Mouse (Mus musculus) intestine, embryonic 14.5 days (tissue): ENCODE data around the gene Hoxc13. TPM values are rescaled to one million over a fixed set of nuclear protein-coding genes. Genes with fewer than 3 reads are reported as not detected.

ENCODE experiments used
- ATAC-seq: fragments of 200-750 bp; cut with Nextera tagmentation; replicated peaks from 2 replicates; pipeline ENCODE4 v1.8.0; 2017; ENCODE audit warnings: low read depth, moderate number of reproducible peaks, moderate TSS enrichment, moderate library complexity; ENCODE audit not compliant: low FRiP score, low TSS enrichment
- DNase-seq: peaks from one replicate; pipeline ENCODE4 v3.0.0-alpha.2; 2018; ENCODE audit warnings: low spot score
- H3K27ac ChIP-seq: fragments of 300-500 bp; sonication (generic); 2 replicates; pipeline ENCODE4 v1.5.1; 2014; ENCODE audit warnings: low read depth, mild to moderate bottlenecking, control low read depth
- H3K27me3 ChIP-seq: fragments of 300-500 bp; sonication (generic); replicated peaks from 2 replicates; pipeline ENCODE4 v1.6.1; 2014; ENCODE audit warnings: low read length, control low read depth; ENCODE audit not compliant: control insufficient read depth, insufficient read depth
- H3K36me3 ChIP-seq: fragments of 300-500 bp; sonication (generic); 2 replicates; pipeline ENCODE4 v1.6.1; 2014; ENCODE audit warnings: low read length, control low read depth; ENCODE audit not compliant: control insufficient read depth, insufficient read depth
- H3K4me1 ChIP-seq: fragments of 300-500 bp; sonication (generic); replicated peaks from 2 replicates; pipeline ENCODE4 v1.6.1; 2014; ENCODE audit warnings: low read length, control low read depth, mixed read lengths; ENCODE audit not compliant: control insufficient read depth, insufficient read depth
- H3K4me2 ChIP-seq: fragments of 300-500 bp; sonication (generic); 2 replicates; pipeline ENCODE4 v1.6.1; 2014; ENCODE audit warnings: low read length
- H3K4me3 ChIP-seq: fragments of 300-500 bp; sonication (generic); 2 replicates; pipeline ENCODE4 v1.5.1; 2014; ENCODE audit warnings: low read depth, low read length, control low read depth, mixed read lengths
- H3K9ac ChIP-seq: fragments of 300-500 bp; sonication (generic); 2 replicates; pipeline ENCODE4 v1.6.1; 2014; ENCODE audit warnings: mild to moderate bottlenecking, low read length
- H3K9me3 ChIP-seq: fragments of 300-500 bp; sonication (generic); 2 replicates; pipeline ENCODE4 v1.6.1; 2016; ENCODE audit warnings: low read length, control low read depth; ENCODE audit not compliant: control insufficient read depth
- WGBS: fragments of 180-500 bp; shearing (Covaris S2); extraction: QIAGEN DNeasy Blood & Tissue Kit; methylation state at CpG from one replicate; pipeline ENCODE4 v1.1.7; 2014; 5-methylcytosine and 5-hydroxymethylcytosine counted together
- polyA plus RNA-seq: library from polyadenylated mRNA; unstranded; fragments of >200 nt; fragmentation: Nextera tagmentation; extraction: Ambion mirVana; gene quantifications from 2 replicates; pipeline ENCODE4 v1.2.1, GENCODE M21; 2014

Hoxc13 gene
- polyA plus RNA-seq, 1 experiment from 2014 or later, result not detected

- DNase-seq, result no peak
- Histone ChIP-seq H3K9ac (no peak overlapping the region), H3K4me3 (no peak overlapping the region), H3K36me3 (no peaks in the 10 kb centered on the region), H3K9me3 (no peaks in the 10 kb centered on the region), H3K27ac (no peak overlapping the region), H3K4me2 (no peak overlapping the region), H3K27me3 (peaks cover 100% of the 10 kb centered on the region), H3K4me1 (no peaks in the 10 kb centered on the region)
- under 1% methylated on average over 23 of the region's 23 CpGs for WGBS
- no peak for ATAC-seq
Observed at GRCm38 (mm10) chr15:102931706-102932358, 10.9 kb downstream of the Hoxc13 start.

- Histone ChIP-seq H3K27ac (no peak overlapping the region), H3K4me1 (no peaks in the 10 kb centered on the region), H3K27me3 (peaks cover 100% of the 10 kb centered on the region), H3K9me3 (no peaks in the 10 kb centered on the region), H3K4me2 (no peak overlapping the region), H3K36me3 (no peaks in the 10 kb centered on the region), H3K4me3 (no peak overlapping the region), H3K9ac (no peak overlapping the region)
- ATAC-seq (no peak), DNase-seq (no peak)
- 2% methylated on average over 12 of the region's 12 CpGs for WGBS
Observed at GRCm38 (mm10) chr15:102934438-102934837, 13.5 kb downstream of the Hoxc13 start.

- H3K36me3 ChIP-seq, result no peaks in the 10 kb centered on the region
- H3K9ac ChIP-seq, result no peak overlapping the region
- H3K27ac ChIP-seq, result no peak overlapping the region
- H3K9me3 ChIP-seq, result no peaks in the 10 kb centered on the region
- no peaks in the 10 kb centered on the region for H3K4me1 ChIP-seq
- peaks cover 100% of the 10 kb centered on the region for H3K27me3 ChIP-seq
- ATAC-seq (no peak), DNase-seq (no peak)
- H3K4me3 ChIP-seq, result no peak overlapping the region
- no peak overlapping the region for H3K4me2 ChIP-seq
- 2% methylated on average over 27 of the region's 27 CpGs for WGBS
Observed at GRCm38 (mm10) chr15:102934897-102935296, 14.0 kb downstream of the Hoxc13 start.

GRCm38 (mm10) chr15:102936279-102936972, 15.5 kb downstream of the Hoxc13 start, which contains the start of gene Hoxc12:
Gene Hoxc12, plus strand, starts transcription at chr15:102936757.
- WGBS, result 2% methylated on average over 28 of the region's 31 CpGs
- no peak within 1 kb of the TSS for H3K27ac ChIP-seq
- peaks cover 100% of the 10 kb centered on the region for H3K27me3 ChIP-seq
- H3K4me2 ChIP-seq, result no peak within 1 kb of the TSS
- no peak within 1 kb of the TSS for H3K9ac ChIP-seq
- no peaks in the 10 kb centered on the region for H3K9me3 ChIP-seq
- DNase-seq (no peak), ATAC-seq (no peak)
- no peak within 1 kb of the TSS for H3K4me3 ChIP-seq
- no peaks in the 10 kb centered on the region for H3K36me3 ChIP-seq
- H3K4me1 ChIP-seq, result no peaks in the 10 kb centered on the region

GRCm38 (mm10) chr15:102937036-102937666, 16.2 kb downstream of the Hoxc13 start:
- Histone ChIP-seq H3K27me3 (peaks cover 100% of the 10 kb centered on the region), H3K9ac (no peak overlapping the region), H3K4me1 (no peaks in the 10 kb centered on the region), H3K9me3 (no peaks in the 10 kb centered on the region), H3K4me3 (no peak overlapping the region), H3K27ac (no peak overlapping the region), H3K36me3 (no peaks in the 10 kb centered on the region), H3K4me2 (no peak overlapping the region)
- DNase-seq (peak; percentile 68), ATAC-seq (no peak)
- WGBS, result 1% methylated on average over 50 of the region's 50 CpGs

DNA sequence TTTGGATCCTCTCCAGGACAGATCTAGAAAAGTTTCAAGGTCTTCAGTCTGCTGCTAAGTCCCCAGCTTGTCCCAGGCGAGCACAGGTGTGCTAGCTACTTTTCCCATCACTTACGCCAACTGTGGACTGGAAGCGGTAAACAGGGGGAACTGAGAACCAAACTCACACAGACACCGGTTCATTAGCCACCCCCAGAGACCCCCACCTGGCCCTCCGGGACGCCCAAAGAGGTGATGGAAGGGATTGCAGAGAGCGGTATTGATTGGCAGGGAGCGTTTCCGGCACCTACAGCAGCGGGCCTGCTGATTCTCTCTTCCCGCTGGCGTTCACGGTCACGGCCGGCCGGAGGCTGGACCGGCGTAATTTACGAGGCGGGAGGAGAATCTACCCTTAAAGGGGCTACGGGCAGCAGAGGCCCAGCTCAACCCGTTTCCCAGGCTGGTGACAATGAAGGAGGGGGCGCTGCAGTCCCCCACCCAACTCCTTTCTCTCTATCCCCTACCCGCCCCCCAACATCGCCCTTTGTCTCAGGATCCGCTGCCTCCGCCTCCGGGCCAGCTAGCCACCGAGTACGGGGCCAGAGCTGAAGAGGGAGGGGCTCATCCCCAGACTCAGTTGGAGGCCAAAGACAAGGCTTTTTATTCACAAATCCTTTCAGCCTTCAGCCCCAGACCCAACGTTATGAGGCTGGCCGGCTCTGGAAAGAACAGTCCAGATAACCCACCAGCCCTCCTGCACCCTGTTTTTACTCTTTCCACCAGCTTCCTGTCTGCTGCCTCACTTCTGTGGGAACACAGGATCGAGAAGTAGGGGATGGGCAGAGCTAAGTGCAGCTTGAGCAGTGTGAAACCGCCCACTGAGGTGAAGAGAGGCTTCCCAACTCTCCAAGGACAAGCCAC, 18.6 kb downstream of the Hoxc13 start:
- Histone ChIP-seq H3K9me3 (no peaks in the 10 kb centered on the region), H3K4me2 (no peak overlapping the region)
- no peak for ATAC-seq

DNA sequence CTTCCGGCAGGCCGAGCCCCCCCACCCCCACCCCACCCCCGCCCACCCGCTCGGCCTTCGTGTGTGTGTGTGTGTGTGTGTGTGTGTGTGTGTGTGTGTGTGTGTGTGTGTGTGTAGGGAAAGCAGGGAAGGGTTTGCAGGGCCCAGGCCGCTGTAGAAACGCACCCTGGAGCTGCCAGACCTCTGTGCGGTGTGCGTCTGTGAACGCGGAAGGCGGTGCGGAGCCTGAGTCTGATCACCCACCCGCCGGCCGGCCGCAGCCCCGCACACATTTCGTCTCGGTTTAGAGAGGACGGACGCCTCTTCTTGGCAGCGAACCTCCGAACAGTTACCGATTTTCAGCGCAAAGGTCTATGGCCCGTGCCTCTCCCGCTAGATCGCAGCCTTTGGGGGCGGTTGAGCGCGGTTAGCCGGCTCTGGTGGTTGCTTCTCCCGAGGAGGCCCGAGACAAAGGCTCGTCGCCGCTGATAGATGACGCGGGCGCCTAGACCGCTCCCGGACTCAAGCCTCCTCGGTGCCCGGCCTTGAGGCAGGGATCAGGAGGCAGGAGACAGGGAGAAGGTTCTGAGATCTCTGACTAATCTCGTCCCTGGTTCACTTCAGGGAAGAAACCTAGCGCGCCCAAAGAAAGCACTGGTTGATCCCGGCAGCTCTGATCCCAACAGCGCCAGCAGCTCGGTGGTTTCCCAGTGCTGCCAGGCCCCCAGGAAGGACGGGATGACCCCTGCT, 22.0 kb downstream of the Hoxc13 start:
- WGBS, result 1% methylated on average over 48 of the region's 53 CpGs
- H3K27me3 ChIP-seq, result peaks cover 100% of the 10 kb centered on the region
- H3K4me1 ChIP-seq, result no peaks in the 10 kb centered on the region
- peak overlapping the region; percentile 3; the same call in 1 of the 2 replicates for H3K4me3 ChIP-seq
- no peak overlapping the region for H3K27ac ChIP-seq
- no peaks in the 10 kb centered on the region for H3K9me3 ChIP-seq
- H3K9ac ChIP-seq, result no peak overlapping the region
- DNase-seq (peak; percentile 74), ATAC-seq (no peak)
- H3K36me3 ChIP-seq, result no peaks in the 10 kb centered on the region
- H3K4me2 ChIP-seq, result peak overlapping the region; percentile 14; the same call in 1 of the 2 replicates

More for the DNA sequence above, 18.6 kb downstream of the Hoxc13 start:
- H3K27ac ChIP-seq, result no peak overlapping the region
- H3K9ac ChIP-seq, result no peak overlapping the region
- H3K4me1 ChIP-seq, result no peaks in the 10 kb centered on the region
- DNase-seq, result peak; percentile 58
- peaks cover 100% of the 10 kb centered on the region for H3K27me3 ChIP-seq
- no peak overlapping the region for H3K4me3 ChIP-seq
- H3K36me3 ChIP-seq, result no peaks in the 10 kb centered on the region
- 2% methylated on average over 33 of the region's 34 CpGs for WGBS
